Mouse (Mus musculus) MEL (cell line): Measurements from ENCODE around the gene Gstt2.

Experiments
- CTCF ChIP-seq, 3 experiments: IDR thresholded peaks in 2 of 3; conservative IDR thresholded peaks in 1 of 3; 2 replicates each; pipeline ENCODE4 v1.5.1; 2011 to 2012; ENCODE audit warnings: low read length in 3 of 3, low read depth in 2 of 3, mild to moderate bottlenecking in 2 of 3, improper control_type of control experiment in 1 of 3, inconsistent platforms in 1 of 3, mixed read lengths in 1 of 3, moderate library complexity in 1 of 3; ENCODE audit not compliant: control insufficient read depth in 1 of 3, insufficient read depth in 1 of 3, poor library complexity in 1 of 3, severe bottlenecking in 1 of 3
- GATA1 ChIP-seq: IDR thresholded peaks from 2 replicates; pipeline ENCODE4 v1.6.1; 2011; ENCODE audit warnings: low read depth, low read length, improper control_type of control experiment
- POLR2A ChIP-seq, 2 experiments: IDR thresholded peaks; 2 replicates each; pipeline ENCODE4 v1.6.1; 2011 to 2012; ENCODE audit warnings: low read length in 2 of 2, mild to moderate bottlenecking in 2 of 2, control low read depth in 1 of 2, improper control_type of control experiment in 1 of 2, low read depth in 1 of 2, moderate library complexity in 1 of 2; ENCODE audit not compliant: control insufficient read depth in 1 of 2, insufficient read depth in 1 of 2, poor library complexity in 1 of 2
- USF1 ChIP-seq: IDR thresholded peaks from 2 replicates; pipeline ENCODE4 v1.6.1; 2014; ENCODE audit warnings: low read depth, mild to moderate bottlenecking, inconsistent platforms, low read length, improper control_type of control experiment, moderate library complexity
- ZMIZ1 ChIP-seq: IDR thresholded peaks from 2 replicates; pipeline ENCODE4 v1.6.1; 2012; ENCODE audit warnings: low read depth, mild to moderate bottlenecking, inconsistent platforms, low read length, improper control_type of control experiment, moderate library complexity

GRCm38 (mm10) chr10:75789081-75789735 is 48.0 kb downstream of the Gstt2 start:
- TF ChIP-seq CTCF (IDR thresholded peaks at IDR 0.05 in 2 of 3, conservative IDR thresholded peaks at IDR 0.05 in 1 of 3; ENCODE audit: control insufficient read depth in 1 of 3, insufficient read depth in 1 of 3, low read depth in 2 of 3, low read length in 3 of 3, poor library complexity in 1 of 3, severe bottlenecking in 1 of 3) (no peak), ZMIZ1 (no peak), USF1 (no peak), POLR2A (IDR thresholded peaks at IDR 0.05; ENCODE audit: control insufficient read depth in 1 of 2, insufficient read depth in 1 of 2, low read depth in 1 of 2, low read length in 2 of 2, poor library complexity in 1 of 2) (no peak), GATA1 (no peak)
